Mouse (Mus musculus): ENCODE results near the gene Asic5.

DNA sequence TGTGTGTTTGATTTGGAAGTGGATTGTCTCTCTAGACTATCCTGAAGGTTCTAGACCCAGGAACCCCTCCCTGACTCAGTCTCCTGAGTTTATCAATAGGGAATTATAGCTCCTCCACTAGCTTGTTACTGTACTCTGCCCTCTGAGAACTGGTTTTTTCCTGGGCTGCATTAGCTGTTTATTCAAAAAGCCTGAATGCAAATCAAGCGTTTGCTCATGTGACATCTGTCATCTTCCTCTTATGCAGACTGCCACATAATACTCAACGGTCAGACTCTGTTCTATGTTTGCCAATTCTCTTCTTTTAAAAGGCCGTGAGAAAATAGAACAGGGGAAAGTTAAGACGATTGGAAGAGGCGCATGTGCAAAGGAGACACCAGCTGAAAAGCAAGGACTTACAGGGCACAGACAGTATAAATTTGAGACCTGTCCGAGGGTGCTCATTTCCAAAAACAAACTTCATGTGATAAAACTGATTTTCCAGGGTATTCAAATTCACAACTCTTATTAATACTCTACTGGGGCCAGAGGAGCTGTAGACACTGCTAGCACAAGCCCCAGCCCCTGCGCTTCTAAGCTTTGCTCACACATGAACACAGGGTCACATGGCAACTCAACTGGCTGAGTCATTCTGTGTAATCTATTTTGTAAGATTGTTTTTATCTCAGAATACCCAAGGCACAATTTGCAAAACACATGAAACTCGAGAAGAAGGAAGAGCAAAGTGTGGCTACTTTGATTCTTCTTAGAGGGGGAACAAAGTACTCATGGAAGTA is 1.2 kb downstream of the Asic5 start:
- no peak for TF ChIP-seq CTCF (conservative IDR thresholded peaks at IDR 0.05 in 1 of 2, IDR thresholded peaks at IDR 0.05 in 1 of 2; ENCODE audit: low read depth in 2 of 2, low read length in 2 of 2)
- TF ChIP-seq POLR2A (IDR thresholded peaks at IDR 0.05; ENCODE audit: low read depth, low read length): no peak
- no peak for TF ChIP-seq MEF2A (IDR thresholded peaks at IDR 0.05; ENCODE audit: borderline replicate concordance, low read depth, low read length)
- no peak for TF ChIP-seq JUN (IDR thresholded peaks at IDR 0.05; ENCODE audit: insufficient read depth, low read depth, low read length)
- no peak for TF ChIP-seq ZKSCAN1 (IDR thresholded peaks at IDR 0.05; ENCODE audit: borderline replicate concordance, low read depth, low read length)
- no peak for TF ChIP-seq MAX (IDR thresholded peaks at IDR 0.05; ENCODE audit: low read length)
- TF ChIP-seq NELFE (IDR thresholded peaks at IDR 0.05; ENCODE audit: low read depth, low read length): no peak
- TF ChIP-seq HCFC1 (IDR thresholded peaks at IDR 0.05; ENCODE audit: low read depth, low read length): no peak
- no peak for TF ChIP-seq USF1 (IDR thresholded peaks at IDR 0.05; ENCODE audit: low read depth, low read length)

All from CH12.LX (cell line).